Mouse (Mus musculus): ENCODE measurements around the gene Ntan1. TPM values are rescaled to one million over a fixed set of nuclear protein-coding genes. Genes with fewer than 3 reads are reported as not detected.

Gene Ntan1
- polyA plus RNA-seq, 1 experiment from 2014 or later = 204 TPM

GRCm38 (mm10) chr16:13796746-13797175 lies 21.9 kb upstream of the Ntan1 start:
- WGBS = 92% methylated on average over 5 of the region's 5 CpGs
- H3K4me1 ChIP-seq (ENCODE audit: control insufficient read depth, insufficient read depth, low read depth, low read length) = no peaks in the 10 kb centered on the region
- H3K27me3 ChIP-seq (replicated peaks; ENCODE audit: control insufficient read depth, insufficient read depth, low read length) = no peaks in the 10 kb centered on the region
- H3K4me3 ChIP-seq (ENCODE audit: low read length) = no peak overlapping the region
- ATAC-seq = no peak
- no peak overlapping the region for H3K27ac ChIP-seq (ENCODE audit: low read depth, low read length)
- H3K36me3 ChIP-seq (ENCODE audit: control insufficient read depth, insufficient read depth, low read length) = peaks cover 59% of the 10 kb centered on the region
- no peak overlapping the region for H3K9ac ChIP-seq (ENCODE audit: low read depth, low read length)
- no peaks in the 10 kb centered on the region for H3K9me3 ChIP-seq (ENCODE audit: control insufficient read depth, low read length)
- H3K4me2 ChIP-seq (ENCODE audit: low read length) = no peak overlapping the region

- Histone ChIP-seq H3K4me1 (ENCODE audit: control insufficient read depth, insufficient read depth, low read depth, low read length) (no peaks in the 10 kb centered on the region), H3K9me3 (ENCODE audit: control insufficient read depth, low read length) (no peaks in the 10 kb centered on the region), H3K9ac (ENCODE audit: low read depth, low read length) (no peak overlapping the region), H3K27ac (ENCODE audit: low read depth, low read length) (no peak overlapping the region), H3K36me3 (ENCODE audit: control insufficient read depth, insufficient read depth, low read length) (peaks cover 45% of the 10 kb centered on the region), H3K4me3 (ENCODE audit: low read length) (no peak overlapping the region), H3K4me2 (ENCODE audit: low read length) (no peak overlapping the region), H3K27me3 (replicated peaks; ENCODE audit: control insufficient read depth, insufficient read depth, low read length) (no peaks in the 10 kb centered on the region)
- 94% methylated on average over 4 of the region's 4 CpGs for WGBS
- ATAC-seq = no peak
Measured at GRCm38 (mm10) chr16:13801231-13801630, 17.4 kb upstream of the Ntan1 start.

GRCm38 (mm10) chr16:13804666-13805065 lies 14.0 kb upstream of the Ntan1 start:
- 89% methylated on average over 5 of the region's 5 CpGs for WGBS
- H3K4me2 ChIP-seq (ENCODE audit: low read length) = no peak overlapping the region
- no peaks in the 10 kb centered on the region for H3K4me1 ChIP-seq (ENCODE audit: control insufficient read depth, insufficient read depth, low read depth, low read length)
- ATAC-seq = no peak
- no peak overlapping the region for H3K9ac ChIP-seq (ENCODE audit: low read depth, low read length)
- no peak overlapping the region for H3K4me3 ChIP-seq (ENCODE audit: low read length)
- no peak overlapping the region for H3K27ac ChIP-seq (ENCODE audit: low read depth, low read length)
- H3K36me3 ChIP-seq (ENCODE audit: control insufficient read depth, insufficient read depth, low read length) = peaks cover 44% of the 10 kb centered on the region
- no peaks in the 10 kb centered on the region for H3K9me3 ChIP-seq (ENCODE audit: control insufficient read depth, low read length)
- H3K27me3 ChIP-seq (replicated peaks; ENCODE audit: control insufficient read depth, insufficient read depth, low read length) = no peaks in the 10 kb centered on the region

- H3K9me3 ChIP-seq (ENCODE audit: control insufficient read depth, low read length) = no peaks in the 10 kb centered on the region
- H3K9ac ChIP-seq (ENCODE audit: low read depth, low read length) = no peak overlapping the region
- no peak overlapping the region for H3K27ac ChIP-seq (ENCODE audit: low read depth, low read length)
- no peak overlapping the region for H3K4me3 ChIP-seq (ENCODE audit: low read length)
- no peak overlapping the region for H3K4me2 ChIP-seq (ENCODE audit: low read length)
- H3K27me3 ChIP-seq (replicated peaks; ENCODE audit: control insufficient read depth, insufficient read depth, low read length) = no peaks in the 10 kb centered on the region
- no peak for ATAC-seq
- H3K36me3 ChIP-seq (ENCODE audit: control insufficient read depth, insufficient read depth, low read length) = peaks cover 45% of the 10 kb centered on the region
- H3K4me1 ChIP-seq (ENCODE audit: control insufficient read depth, insufficient read depth, low read depth, low read length) = no peaks in the 10 kb centered on the region
- WGBS = 97% methylated on average over 4 of the region's 4 CpGs
Measured at GRCm38 (mm10) chr16:13807616-13808015, 11.0 kb upstream of the Ntan1 start.

GRCm38 (mm10) chr16:13808410-13808809 lies 10.2 kb upstream of the Ntan1 start:
- peaks cover 48% of the 10 kb centered on the region for H3K36me3 ChIP-seq (ENCODE audit: control insufficient read depth, insufficient read depth, low read length)
- no peaks in the 10 kb centered on the region for H3K27me3 ChIP-seq (replicated peaks; ENCODE audit: control insufficient read depth, insufficient read depth, low read length)
- WGBS = 88% methylated on average over 7 of the region's 7 CpGs

GRCm38 (mm10) chr16:13812152-13812551 lies 6.5 kb upstream of the Ntan1 start:
- Histone ChIP-seq H3K4me1 (ENCODE audit: control insufficient read depth, insufficient read depth, low read depth, low read length) (no peaks in the 10 kb centered on the region), H3K36me3 (ENCODE audit: control insufficient read depth, insufficient read depth, low read length) (peaks cover 44% of the 10 kb centered on the region), H3K4me3 (ENCODE audit: low read length) (no peak overlapping the region), H3K27me3 (replicated peaks; ENCODE audit: control insufficient read depth, insufficient read depth, low read length) (no peaks in the 10 kb centered on the region), H3K9me3 (ENCODE audit: control insufficient read depth, low read length) (no peaks in the 10 kb centered on the region), H3K27ac (ENCODE audit: low read depth, low read length) (no peak overlapping the region), H3K4me2 (ENCODE audit: low read length) (no peak overlapping the region), H3K9ac (ENCODE audit: low read depth, low read length) (no peak overlapping the region)
- WGBS = 91% methylated on average over 6 of the region's 6 CpGs
- ATAC-seq = no peak

More at GRCm38 (mm10) chr16:13808410-13808809, 10.2 kb upstream of the Ntan1 start:
- Histone ChIP-seq H3K4me3 (ENCODE audit: low read length) (no peak overlapping the region), H3K4me1 (ENCODE audit: control insufficient read depth, insufficient read depth, low read depth, low read length) (no peaks in the 10 kb centered on the region), H3K4me2 (ENCODE audit: low read length) (no peak overlapping the region), H3K9me3 (ENCODE audit: control insufficient read depth, low read length) (no peaks in the 10 kb centered on the region), H3K9ac (ENCODE audit: low read depth, low read length) (no peak overlapping the region), H3K27ac (ENCODE audit: low read depth, low read length) (no peak overlapping the region)
- no peak for ATAC-seq

- Histone ChIP-seq H3K27ac (ENCODE audit: low read depth, low read length) (no peak overlapping the region), H3K4me3 (ENCODE audit: low read length) (no peak overlapping the region), H3K27me3 (replicated peaks; ENCODE audit: control insufficient read depth, insufficient read depth, low read length) (no peaks in the 10 kb centered on the region), H3K36me3 (ENCODE audit: control insufficient read depth, insufficient read depth, low read length) (peaks cover 38% of the 10 kb centered on the region), H3K4me2 (ENCODE audit: low read length) (no peak overlapping the region), H3K4me1 (ENCODE audit: control insufficient read depth, insufficient read depth, low read depth, low read length) (no peaks in the 10 kb centered on the region), H3K9ac (ENCODE audit: low read depth, low read length) (no peak overlapping the region), H3K9me3 (ENCODE audit: control insufficient read depth, low read length) (no peaks in the 10 kb centered on the region)
- WGBS = 92% methylated on average over 3 of the region's 3 CpGs
- no peak for ATAC-seq
Measured at GRCm38 (mm10) chr16:13813200-13813599, 5.4 kb upstream of the Ntan1 start.

GRCm38 (mm10) chr16:13819394-13819743 lies 724 bp downstream of the Ntan1 start:
- H3K4me3 ChIP-seq (ENCODE audit: low read length) = peak overlapping the region; percentile 59
- H3K27ac ChIP-seq (ENCODE audit: low read depth, low read length) = peak overlapping the region; percentile 96
- no peaks in the 10 kb centered on the region for H3K9me3 ChIP-seq (ENCODE audit: control insufficient read depth, low read length)
- peak overlapping the region; percentile 70 for H3K4me2 ChIP-seq (ENCODE audit: low read length)
- H3K27me3 ChIP-seq (replicated peaks; ENCODE audit: control insufficient read depth, insufficient read depth, low read length) = no peaks in the 10 kb centered on the region
- H3K36me3 ChIP-seq (ENCODE audit: control insufficient read depth, insufficient read depth, low read length) = peaks cover 1% of the 10 kb centered on the region; the same call in 1 of the 2 replicates
- under 1% methylated on average over 35 of the region's 36 CpGs for WGBS
- no peak; the same call in 1 of the 2 replicates for ATAC-seq
- peak overlapping the region; percentile 77 for H3K9ac ChIP-seq (ENCODE audit: low read depth, low read length)
- peaks cover 10% of the 10 kb centered on the region for H3K4me1 ChIP-seq (ENCODE audit: control insufficient read depth, insufficient read depth, low read depth, low read length)

- 40% methylated on average over 12 of the region's 12 CpGs for WGBS
- Histone ChIP-seq H3K27me3 (replicated peaks; ENCODE audit: control insufficient read depth, insufficient read depth, low read length) (no peaks in the 10 kb centered on the region), H3K9ac (ENCODE audit: low read depth, low read length) (peak overlapping the region; percentile 77), H3K4me2 (ENCODE audit: low read length) (peak overlapping the region; percentile 70), H3K4me3 (ENCODE audit: low read length) (peak overlapping the region; percentile 59), H3K4me1 (ENCODE audit: control insufficient read depth, insufficient read depth, low read depth, low read length) (peaks cover 10% of the 10 kb centered on the region), H3K36me3 (ENCODE audit: control insufficient read depth, insufficient read depth, low read length) (no peaks in the 10 kb centered on the region; the same call in 1 of the 2 replicates), H3K9me3 (ENCODE audit: control insufficient read depth, low read length) (no peaks in the 10 kb centered on the region), H3K27ac (ENCODE audit: low read depth, low read length) (peak overlapping the region; percentile 96)
- ATAC-seq = no peak
Measured at GRCm38 (mm10) chr16:13819806-13820500, 1.3 kb downstream of the Ntan1 start.
